Mouse (Mus musculus) stomach, postnatal 0 days (tissue): Measurements from ENCODE around the gene Ovca2. TPM values are rescaled to one million over a fixed set of nuclear protein-coding genes. Genes with fewer than 3 reads are reported as not detected.
A peak's percentile ranks its signal among the peaks of the same experiment; 100 is the strongest.

Experiments
- ATAC-seq: fragments of 200-750 bp; cut with Nextera tagmentation; 2 replicates; pipeline ENCODE4 v1.8.0; 2017; ENCODE audit not compliant: low FRiP score, low TSS enrichment
- DNase-seq: peaks from one replicate; pipeline ENCODE4 v3.0.0-alpha.2; 2016; ENCODE audit warnings: low spot score
- H3K27ac ChIP-seq: fragments of 300-500 bp; sonication (generic); replicated peaks from 2 replicates; pipeline ENCODE4 v1.5.1; 2014; ENCODE audit warnings: mild to moderate bottlenecking, control low read depth
- H3K27me3 ChIP-seq: fragments of 300-500 bp; sonication (generic); 2 replicates; pipeline ENCODE4 v1.6.1; 2014; ENCODE audit warnings: low read length; ENCODE audit not compliant: control insufficient read depth, insufficient read depth
- H3K36me3 ChIP-seq: fragments of 300-500 bp; sonication (generic); 2 replicates; pipeline ENCODE4 v1.6.1; 2014; ENCODE audit warnings: low read length, mixed read lengths; ENCODE audit not compliant: control insufficient read depth, insufficient read depth
- H3K4me1 ChIP-seq: fragments of 300-500 bp; sonication (generic); replicated peaks from 2 replicates; pipeline ENCODE4 v1.6.1; 2014; ENCODE audit warnings: antibody characterized with exemption; ENCODE audit not compliant: control insufficient read depth, insufficient read depth
- H3K4me2 ChIP-seq: fragments of 300-500 bp; sonication (generic); replicated peaks from 2 replicates; pipeline ENCODE4 v1.6.1; 2014; ENCODE audit warnings: low read depth, mild to moderate bottlenecking, control low read depth, moderate library complexity
- H3K4me3 ChIP-seq: fragments of 300-500 bp; sonication (generic); 2 replicates; pipeline ENCODE4 v1.5.1; 2014; ENCODE audit warnings: low read depth, low read length, control low read depth
- H3K9ac ChIP-seq: fragments of 300-500 bp; sonication (generic); 2 replicates; pipeline ENCODE4 v1.6.1; 2014; ENCODE audit warnings: mild to moderate bottlenecking, low read length, control low read depth, mixed read lengths
- H3K9me3 ChIP-seq: fragments of 300-500 bp; sonication (generic); 2 replicates; pipeline ENCODE4 v1.6.1; 2016; ENCODE audit warnings: low read length; ENCODE audit not compliant: control insufficient read depth
- CTCF ChIP-seq: IDR thresholded peaks from 2 replicates; pipeline ENCODE4 v1.5.1; 2016; ENCODE audit warnings: antibody characterized with exemption, low read depth, mild to moderate bottlenecking, moderate library complexity
- EP300 ChIP-seq: optimal IDR thresholded peaks from 2 replicates; pipeline ENCODE3; 2016; ENCODE audit warnings: antibody characterized with exemption
- WGBS: fragments of 180-500 bp; shearing (Covaris S2); extraction: QIAGEN DNeasy Blood & Tissue Kit; methylation state at CpG from one replicate; pipeline ENCODE4 v1.1.7; 2014; 5-methylcytosine and 5-hydroxymethylcytosine counted together
- polyA plus RNA-seq: library from polyadenylated mRNA; unstranded; fragments of >200 nt; fragmentation: Nextera tagmentation; extraction: Ambion mirVana; gene quantifications from 2 replicates; pipeline ENCODE4 v1.2.1, GENCODE M21; 2015

Ovca2 gene
- polyA plus RNA-seq, 1 experiment from 2014 or later = 19.3 TPM

DNA sequence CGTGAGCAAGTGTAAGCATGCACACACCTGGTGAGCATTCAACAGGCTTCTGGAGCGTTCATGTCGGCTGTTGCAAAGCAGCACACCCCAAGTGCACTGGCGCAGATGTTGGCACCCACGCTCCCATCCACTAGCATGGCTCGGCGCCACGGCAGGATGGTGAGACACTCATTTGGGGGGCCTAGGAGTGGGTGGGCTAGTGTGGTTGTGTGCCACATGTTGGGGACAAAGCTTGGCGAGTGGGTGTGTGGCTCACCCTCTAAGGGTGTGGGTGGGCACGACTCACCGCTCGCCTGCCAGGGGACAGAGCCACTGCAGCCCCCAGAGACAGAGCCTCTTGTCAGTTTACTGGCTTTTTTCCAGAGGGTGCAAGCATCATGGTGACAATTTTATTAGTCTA lies 22.3 kb upstream of the Ovca2 start:
- ATAC-seq = no peak
- H3K9me3 ChIP-seq = no peaks in the 10 kb centered on the region
- H3K4me2 ChIP-seq = no peak overlapping the region
- DNase-seq = no peak
- H3K4me3 ChIP-seq = no peak overlapping the region
- no peak overlapping the region for H3K27ac ChIP-seq
- no peaks in the 10 kb centered on the region for H3K4me1 ChIP-seq
- H3K9ac ChIP-seq = no peak overlapping the region
- TF ChIP-seq EP300 (no peak), CTCF (no peak)
- no peaks in the 10 kb centered on the region for H3K36me3 ChIP-seq
- 82% methylated on average over 12 of the region's 12 CpGs for WGBS
- no peaks in the 10 kb centered on the region for H3K27me3 ChIP-seq

DNA sequence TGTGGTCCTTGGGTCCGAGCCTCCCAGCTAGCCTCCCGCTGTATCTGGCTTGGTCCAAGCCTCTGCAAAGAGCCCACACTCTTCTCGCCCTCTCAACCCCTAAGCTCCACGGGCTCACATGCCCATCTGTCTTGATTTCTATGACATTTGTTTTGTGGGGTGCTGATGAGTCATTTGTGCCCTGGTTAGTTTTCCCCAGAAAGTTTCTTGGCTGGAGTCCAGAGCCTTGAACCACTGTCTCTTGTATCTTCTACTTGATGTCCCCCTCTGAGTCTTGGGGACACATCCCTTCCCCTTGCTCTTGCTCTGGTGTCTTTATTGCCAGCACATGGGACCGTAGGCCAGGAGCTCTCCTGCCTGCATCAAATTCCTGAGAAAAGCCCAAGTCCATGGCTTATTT lies 21.3 kb upstream of the Ovca2 start:
- no peak overlapping the region for H3K9ac ChIP-seq
- TF ChIP-seq CTCF (no peak), EP300 (no peak)
- H3K4me1 ChIP-seq = 0 out of 2 replicates have a peak, but pooled peaks cover 3% of the 10 kb centered on the region
- H3K4me3 ChIP-seq = no peak overlapping the region
- H3K27ac ChIP-seq = no peak overlapping the region
- no peaks in the 10 kb centered on the region for H3K9me3 ChIP-seq
- DNase-seq (no peak), ATAC-seq (no peak)
- H3K4me2 ChIP-seq = no peak overlapping the region
- no peaks in the 10 kb centered on the region for H3K36me3 ChIP-seq
- 44% methylated on average over 5 of the region's 5 CpGs for WGBS
- H3K27me3 ChIP-seq = no peaks in the 10 kb centered on the region

DNA sequence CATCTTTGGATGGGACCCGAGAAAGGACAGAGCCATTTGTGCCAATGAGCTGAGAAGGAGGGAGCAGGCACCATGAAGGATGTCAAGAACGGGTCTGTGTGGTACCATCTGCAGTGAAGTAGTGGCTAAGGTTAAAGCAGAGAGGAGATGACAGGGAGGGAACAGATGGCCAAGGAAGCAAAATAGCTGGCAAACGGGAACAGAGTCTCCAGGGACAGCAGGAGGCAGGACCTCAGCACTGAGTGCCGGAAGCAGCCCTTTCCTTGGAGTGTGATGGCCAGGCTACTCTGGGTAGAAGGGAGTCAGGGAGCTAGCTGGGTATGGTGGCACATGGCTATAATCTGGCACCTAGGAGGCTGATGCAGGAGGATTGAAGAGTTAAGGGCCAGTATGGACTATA lies 20.2 kb upstream of the Ovca2 start:
- TF ChIP-seq CTCF = no peak
- no peak for TF ChIP-seq EP300

DNA sequence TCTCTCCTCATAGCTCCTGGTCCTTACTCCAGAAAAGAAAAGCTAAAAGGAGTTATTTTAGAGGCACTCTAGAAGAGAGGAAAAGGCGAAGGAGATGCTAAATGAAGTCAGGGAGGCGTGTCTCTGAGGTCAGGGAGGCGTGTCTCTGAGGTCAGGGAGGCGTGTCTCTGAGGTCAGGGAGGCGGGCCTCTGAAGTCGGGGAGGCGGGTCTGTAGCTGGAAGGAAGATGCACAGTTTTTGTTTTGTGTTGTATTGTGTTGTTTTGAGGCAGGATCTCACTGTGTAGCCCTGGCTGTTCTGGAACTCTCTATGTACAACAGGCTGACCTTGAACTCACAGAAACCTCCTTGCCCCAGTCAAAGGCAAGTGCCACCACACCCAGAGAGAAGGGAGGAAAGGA lies 19.3 kb upstream of the Ovca2 start:
- H3K9ac ChIP-seq = no peak overlapping the region
- H3K27me3 ChIP-seq = peaks cover 7% of the 10 kb centered on the region; the same call in 1 of the 2 replicates
- TF ChIP-seq EP300 (no peak), CTCF (no peak)
- H3K27ac ChIP-seq = no peak overlapping the region
- no peak overlapping the region for H3K4me3 ChIP-seq
- ATAC-seq = no peak
- WGBS = 46% methylated on average over 7 of the region's 7 CpGs
- DNase-seq = no peak
- 0 out of 2 replicates have a peak, but pooled peaks cover 6% of the 10 kb centered on the region for H3K4me1 ChIP-seq
- H3K36me3 ChIP-seq = no peaks in the 10 kb centered on the region
- no peak overlapping the region for H3K4me2 ChIP-seq
- no peaks in the 10 kb centered on the region for H3K9me3 ChIP-seq

More for the DNA sequence above, 20.2 kb upstream of the Ovca2 start:
- H3K4me2 ChIP-seq = no peak overlapping the region
- DNase-seq = no peak
- H3K36me3 ChIP-seq = no peaks in the 10 kb centered on the region
- ATAC-seq = no peak
- no peak overlapping the region for H3K27ac ChIP-seq
- H3K9ac ChIP-seq = no peak overlapping the region
- peaks cover 7% of the 10 kb centered on the region; the same call in 1 of the 2 replicates for H3K27me3 ChIP-seq
- no peaks in the 10 kb centered on the region for H3K9me3 ChIP-seq
- 0 out of 2 replicates have a peak, but pooled peaks cover 3% of the 10 kb centered on the region for H3K4me1 ChIP-seq
- 76% methylated on average over 4 of the region's 4 CpGs for WGBS
- H3K4me3 ChIP-seq = no peak overlapping the region

DNA sequence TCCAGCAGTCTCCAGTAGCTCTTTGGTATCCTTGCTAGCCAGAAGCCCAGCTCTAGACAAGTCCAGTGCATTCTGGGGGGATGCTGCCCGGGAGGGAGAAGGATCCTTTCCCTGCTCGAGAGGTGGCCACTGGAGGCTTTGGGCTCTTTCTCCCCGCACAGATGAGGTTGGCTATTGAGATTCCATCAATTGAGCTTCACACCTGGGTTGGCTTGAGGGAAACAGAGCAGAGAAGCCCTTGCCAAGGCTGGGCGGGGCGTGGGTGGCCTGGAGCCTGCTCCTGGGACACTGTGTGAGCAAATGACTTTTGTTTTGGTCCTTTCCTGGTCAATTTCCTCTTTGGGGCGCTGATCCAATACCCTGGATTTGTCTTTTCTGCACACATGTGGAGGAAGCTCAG lies 17.5 kb upstream of the Ovca2 start:
- no peak overlapping the region for H3K4me2 ChIP-seq
- H3K9me3 ChIP-seq = no peaks in the 10 kb centered on the region
- no peak for DNase-seq
- no peak for ATAC-seq
- peaks cover 7% of the 10 kb centered on the region; the same call in 1 of the 2 replicates for H3K27me3 ChIP-seq
- H3K27ac ChIP-seq = no peak overlapping the region
- no peaks in the 10 kb centered on the region for H3K36me3 ChIP-seq
- no peak for TF ChIP-seq CTCF
- no peak for TF ChIP-seq EP300
- H3K9ac ChIP-seq = no peak overlapping the region
- H3K4me1 ChIP-seq = 0 out of 2 replicates have a peak, but pooled peaks cover 6% of the 10 kb centered on the region
- 79% methylated on average over 6 of the region's 6 CpGs for WGBS
- no peak overlapping the region for H3K4me3 ChIP-seq

DNA sequence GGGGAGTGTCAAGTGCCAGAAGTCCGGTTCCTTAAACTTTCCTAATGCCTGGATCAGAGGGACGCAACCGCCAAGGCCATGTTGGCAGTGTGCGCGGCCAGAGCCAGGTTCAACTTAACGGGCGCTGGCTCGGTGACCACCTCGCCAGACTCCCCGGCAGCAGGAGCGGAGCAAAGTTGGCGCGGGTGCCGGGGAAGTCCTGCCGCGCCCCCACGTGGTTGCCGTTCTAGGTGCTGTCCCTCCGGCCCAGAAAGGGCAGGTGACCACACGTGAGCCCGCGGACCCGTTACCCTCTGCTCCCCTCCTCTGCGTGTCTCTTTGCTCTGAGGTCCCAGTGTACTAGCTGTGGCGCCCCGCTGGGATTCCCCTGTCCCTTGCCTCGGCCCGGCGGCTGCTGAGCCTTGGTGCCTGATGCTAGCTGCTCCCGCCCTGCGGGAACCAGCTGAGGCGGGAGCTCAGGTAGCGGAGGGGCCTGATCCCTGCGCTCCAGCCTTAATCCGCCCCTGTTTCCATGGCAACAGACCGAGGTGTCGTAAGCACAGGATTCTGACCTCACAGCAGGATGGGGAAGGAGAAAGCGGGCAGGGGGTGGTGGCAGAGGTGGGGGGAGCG lies 16.3 kb upstream of the Ovca2 start:
- H3K27ac ChIP-seq = no peak overlapping the region
- H3K9ac ChIP-seq = peak overlapping the region; percentile 54; the same call in 1 of the 2 replicates
- H3K4me1 ChIP-seq = 0 out of 2 replicates have a peak, but pooled peaks cover 6% of the 10 kb centered on the region
- no peaks in the 10 kb centered on the region for H3K9me3 ChIP-seq
- ATAC-seq (no peak), DNase-seq (peak; percentile 56)
- H3K36me3 ChIP-seq = no peaks in the 10 kb centered on the region
- WGBS = 2% methylated on average over 39 of the region's 39 CpGs
- peak overlapping the region; percentile 55 for H3K4me3 ChIP-seq
- TF ChIP-seq EP300 (no peak), CTCF (peak; percentile 42; the same call in 1 of the 2 replicates)
- H3K4me2 ChIP-seq = peak overlapping the region; percentile 90
- H3K27me3 ChIP-seq = peaks cover 7% of the 10 kb centered on the region; the same call in 1 of the 2 replicates
